8 mouse cellular contexts compared by ENCODE assay signal in the genomic region with DNA sequence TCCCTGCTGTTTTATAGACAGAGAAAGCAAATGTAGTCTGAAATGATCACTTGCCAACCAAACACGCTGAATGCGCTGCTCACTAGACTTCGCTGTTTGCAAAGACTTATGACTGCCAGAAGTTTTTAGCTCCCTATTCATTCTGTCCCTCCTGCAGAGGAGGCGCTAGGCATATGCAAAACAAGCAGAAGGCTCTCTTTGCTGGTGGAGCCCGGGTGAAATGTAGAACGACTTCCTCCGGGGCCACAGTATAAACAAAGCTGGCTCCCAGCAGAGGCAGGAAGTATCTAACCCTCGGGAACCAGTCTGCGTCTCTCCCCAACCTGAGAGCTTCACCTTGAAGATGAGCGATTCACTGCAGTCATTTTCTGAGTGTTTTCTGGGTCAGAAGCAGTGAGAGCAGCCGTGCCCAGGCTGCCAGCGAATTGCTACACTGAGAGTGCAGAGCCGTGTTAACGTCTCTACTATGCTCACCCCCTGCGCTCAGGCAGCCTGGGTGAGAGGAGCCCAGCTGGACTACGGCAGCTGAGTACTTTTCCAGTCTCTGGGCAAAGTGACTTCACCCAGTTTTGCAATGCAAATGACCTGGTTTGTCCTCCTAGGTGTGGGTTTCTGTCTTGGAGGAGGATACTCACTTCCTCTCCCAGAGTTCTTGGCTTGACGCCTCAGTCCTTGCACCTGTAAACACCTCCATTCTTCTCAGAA. TPM values are rescaled to one million over a fixed set of nuclear protein-coding genes. Genes with fewer than 3 reads are reported as not detected.
DNase-seq lines count a peak whose midpoint lies in the region; ATAC-seq and TF ChIP-seq lines count a peak whose summit lies in the region.

No protein-coding gene starts in this region.

- H3K4me2 ChIP-seq in kidney, embryonic 16.5 days (replicated peaks; ENCODE audit: low read depth, low read length): peak overlapping the region; percentile 62
- H3K4me2 ChIP-seq in lung, embryonic 14.5 days: peak overlapping the region; percentile 57

- 0 out of 2 replicates have a peak, but pooled peaks have one; percentile 10 for TF ChIP-seq CTCF in lung, embryonic 14.5 days (IDR thresholded peaks at IDR 0.05; ENCODE audit: low read depth)

- no peaks in the 10 kb centered on the region for H3K36me3 ChIP-seq in kidney, embryonic 16.5 days (ENCODE audit: insufficient read depth, low read length)
- no peaks in the 10 kb centered on the region for H3K36me3 ChIP-seq in lung, embryonic 14.5 days (ENCODE audit: insufficient read depth)

- peak; percentile 75 for ATAC-seq in kidney, embryonic 16.5 days (ENCODE audit: low FRiP score, low TSS enrichment)
- peak; percentile 62; the same call in 1 of the 2 replicates for ATAC-seq in lung, embryonic 14.5 days (ENCODE audit: insufficient read depth)
- no peak for ATAC-seq in granulocyte monocyte progenitor cell, adult 5-6 weeks (replicated peaks; ENCODE audit: poor library complexity, severe bottlenecking)

- H3K9ac ChIP-seq in kidney, embryonic 16.5 days (replicated peaks; ENCODE audit: low read length): peak overlapping the region; percentile 38; the same call in 1 of the 2 replicates
- H3K9ac ChIP-seq in lung, embryonic 14.5 days: peak overlapping the region; percentile 27; the same call in 1 of the 2 replicates

- no peaks in the 10 kb centered on the region for H3K9me3 ChIP-seq in kidney, embryonic 16.5 days (ENCODE audit: low read length)
- H3K9me3 ChIP-seq in lung, embryonic 14.5 days (ENCODE audit: low read depth, low read length): no peaks in the 10 kb centered on the region

- H3K4me3 ChIP-seq in kidney, embryonic 16.5 days (ENCODE audit: low read length): peak overlapping the region; percentile 38
- no peak overlapping the region; the same call in 1 of the 2 replicates for H3K4me3 ChIP-seq in lung, embryonic 14.5 days (ENCODE audit: low read depth, low read length)

- DNase-seq in testis, postnatal 14 days (ENCODE audit: low spot score): peak; percentile 15
- no peak for DNase-seq in testis, postnatal 10 days (ENCODE audit: low spot score)
- peak; percentile 79 for DNase-seq in cerebellum, adult 9-10 months
- peak; percentile 73 for DNase-seq in gonadal fat pad, adult 2 months (ENCODE audit: low read depth)
- DNase-seq in lung, embryonic 14.5 days: peak; percentile 72
- DNase-seq in retina, embryonic 14.5 days (ENCODE audit: low spot score): peak; percentile 51

- WGBS in kidney, embryonic 16.5 days: 7% methylated on average over 17 of the region's 17 CpGs
- WGBS in lung, embryonic 14.5 days: 5% methylated on average over 17 of the region's 17 CpGs

- no peaks in the 10 kb centered on the region for H3K27me3 ChIP-seq in kidney, embryonic 16.5 days (ENCODE audit: insufficient read depth, low read length)
- H3K27me3 ChIP-seq in lung, embryonic 14.5 days (ENCODE audit: insufficient read depth, low read length): no peaks in the 10 kb centered on the region

- peaks cover 4% of the 10 kb centered on the region; the same call in 1 of the 2 replicates for H3K4me1 ChIP-seq in kidney, embryonic 16.5 days (ENCODE audit: insufficient read depth, low read length)
- no peaks in the 10 kb centered on the region for H3K4me1 ChIP-seq in lung, embryonic 14.5 days (ENCODE audit: insufficient read depth)

- no peak overlapping the region; the same call in 1 of the 2 replicates for H3K27ac ChIP-seq in kidney, embryonic 16.5 days (ENCODE audit: low read length)
- no peak overlapping the region for H3K27ac ChIP-seq in lung, embryonic 14.5 days (ENCODE audit: low read depth)

RNA-seq across cellular contexts. Expression of gene Sptb, which starts 15.4 kb away (rescaled TPM):
- 3.5 and 4.1 TPM in 2 replicates for polyA plus RNA-seq in gonadal fat pad, adult 2 months (2012; rRNA removed)
- 1.00 and 1.2 TPM in 2 replicates for polyA plus RNA-seq in kidney, embryonic 16.5 days (2015; fragmentation: Nextera tagmentation; extraction: Ambion mirVana)
- polyA plus RNA-seq in lung, embryonic 14.5 days (2014; fragmentation: Nextera tagmentation; extraction: Ambion mirVana): 1.1 and 1.2 TPM in 2 replicates
- 0.02 and 0.04 TPM in 2 replicates for total RNA-seq in granulocyte monocyte progenitor cell, adult 5-6 weeks (2014; fragmentation: Nextera tagmentation)
- 0.26 and 0.93 TPM in 2 replicates for total RNA-seq in granulocyte monocyte progenitor cell, adult 5-6 weeks (2017)
